Mouse (Mus musculus) adrenal gland, adult 18-20 months (tissue): ENCODE data around the gene Npy4r. TPM values are rescaled to one million over a fixed set of nuclear protein-coding genes. Genes with fewer than 3 reads are reported as not detected.

Experiments used
- DNase-seq, 2 experiments: peaks; one replicate each; pipeline ENCODE4 v3.0.0; 2021 to 2022; ENCODE audit warnings: low spot score in 2 of 2
- total RNA-seq, 2 experiments: library from RNA; stranded (reverse); gene quantifications; 1 replicate in 1 of 2; 2 replicates in 1 of 2; pipeline ENCODE4 v1.2.3; 2021

Npy4r gene
- total RNA-seq, 2 experiments from 2014 or later, result 0.10 TPM; not detected in 1

DNA sequence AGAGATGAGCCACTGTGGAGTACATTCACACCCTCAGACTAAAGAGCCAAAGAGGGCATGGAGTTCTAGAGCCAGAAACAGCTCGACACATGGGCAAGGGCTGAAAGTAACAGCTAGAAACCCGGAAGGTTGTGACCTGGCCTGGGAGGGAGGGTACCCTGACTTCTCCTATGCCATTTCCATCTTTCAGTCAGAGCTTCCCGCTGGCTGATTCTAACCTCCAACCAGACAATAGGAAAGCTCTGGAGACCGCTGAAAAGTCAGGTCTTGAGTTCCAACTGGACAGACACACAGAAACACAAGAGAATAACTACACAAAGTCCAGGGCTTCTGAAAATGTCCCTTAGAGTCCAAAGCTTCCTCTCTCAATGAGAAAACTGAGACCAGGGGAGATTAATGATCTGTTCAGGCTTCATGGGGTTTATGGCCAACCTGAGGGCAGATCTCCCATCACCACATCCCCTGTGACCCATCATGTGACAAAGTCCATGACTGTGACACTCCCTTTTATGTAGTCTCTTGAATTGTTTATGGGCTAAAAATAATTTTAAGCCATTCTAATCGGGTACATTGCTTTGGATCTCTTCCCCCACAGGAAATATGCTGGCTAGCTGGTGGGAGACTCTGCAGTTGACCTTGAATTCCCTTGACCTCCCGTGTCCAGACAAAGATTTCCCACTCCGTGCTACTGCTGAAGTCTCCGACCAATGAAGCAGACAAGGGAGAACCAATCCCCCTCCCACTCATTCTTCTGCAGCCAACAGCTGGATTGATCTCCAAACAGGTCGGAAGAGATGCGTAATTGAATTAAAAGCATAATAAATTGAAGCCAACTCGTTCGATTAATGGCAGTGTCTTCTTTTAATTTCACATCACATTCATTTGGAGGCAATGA is 32.0 kb downstream of the Npy4r start:
- DNase-seq, result no peak

DNA sequence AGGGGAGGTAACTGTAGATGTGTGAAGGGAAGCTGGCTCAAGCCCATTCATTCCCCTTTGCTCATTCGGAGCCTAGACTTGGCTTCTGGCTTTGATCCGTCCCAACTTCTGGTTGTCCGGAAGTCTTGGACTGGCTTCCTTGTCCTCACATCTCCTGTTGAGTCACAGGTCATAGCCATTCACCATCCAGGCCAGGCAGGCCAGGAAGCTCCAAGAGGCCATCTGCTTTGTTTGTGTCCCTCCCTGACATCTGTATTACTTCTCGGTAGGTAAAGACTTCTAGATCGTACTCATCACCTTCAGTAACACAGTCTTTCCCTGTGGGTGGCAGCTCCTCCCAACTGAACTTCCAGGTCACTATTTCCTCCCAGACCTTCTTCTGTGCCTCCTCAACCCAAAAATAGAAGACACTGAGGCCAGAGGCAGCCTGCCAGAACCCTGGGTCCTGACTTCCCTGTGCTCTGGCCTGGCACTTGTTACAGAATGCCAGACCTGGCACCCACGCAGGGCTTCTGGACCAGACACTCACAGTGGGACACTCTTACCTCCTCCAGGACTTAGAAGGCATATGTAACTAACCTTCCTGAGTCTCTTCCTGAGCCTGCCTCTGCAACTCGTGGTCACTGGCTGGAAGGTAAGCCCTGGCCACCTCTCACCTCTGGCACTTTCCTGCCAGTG is 33.1 kb downstream of the Npy4r start:
- no peak for DNase-seq

DNA sequence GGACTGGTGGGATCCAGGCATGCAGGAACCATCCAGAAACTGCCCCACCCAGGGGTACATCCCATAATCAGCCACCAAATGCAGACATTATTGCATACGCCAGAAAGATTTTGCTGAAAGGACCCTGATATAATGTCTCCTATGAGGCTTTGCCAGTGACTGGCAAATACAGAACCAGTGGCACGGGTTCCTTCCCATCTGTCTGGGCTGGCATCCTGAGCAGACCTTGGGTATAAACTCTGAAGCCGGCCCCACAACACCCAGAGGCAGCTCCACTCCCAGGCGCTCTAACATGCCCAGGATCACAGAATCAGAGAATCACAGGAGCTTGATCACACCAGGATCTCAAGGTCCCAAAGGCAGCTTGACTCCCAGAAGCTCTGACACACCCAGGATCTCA is 38.0 kb downstream of the Npy4r start:
- DNase-seq, result no peak

DNA sequence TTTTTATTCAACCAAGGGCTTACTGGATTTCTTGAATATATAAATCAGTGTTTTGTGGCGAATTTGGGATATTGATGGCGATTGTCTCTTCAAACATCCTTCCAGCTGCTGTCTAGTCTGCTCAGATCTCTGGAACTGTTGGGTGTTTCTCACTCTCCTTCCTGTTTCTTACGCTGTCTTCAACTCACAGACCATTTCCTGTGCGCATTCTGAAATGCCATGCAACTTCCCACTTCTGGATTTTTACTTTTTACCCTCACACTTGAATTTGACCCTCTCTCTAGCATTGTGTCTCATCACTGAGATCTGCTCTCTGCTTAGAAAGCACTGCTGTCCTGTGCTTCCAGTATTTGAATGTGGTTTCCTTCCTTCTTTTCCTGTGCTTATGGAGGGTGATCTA is 44.7 kb downstream of the Npy4r start:
- DNase-seq, result no peak

DNA sequence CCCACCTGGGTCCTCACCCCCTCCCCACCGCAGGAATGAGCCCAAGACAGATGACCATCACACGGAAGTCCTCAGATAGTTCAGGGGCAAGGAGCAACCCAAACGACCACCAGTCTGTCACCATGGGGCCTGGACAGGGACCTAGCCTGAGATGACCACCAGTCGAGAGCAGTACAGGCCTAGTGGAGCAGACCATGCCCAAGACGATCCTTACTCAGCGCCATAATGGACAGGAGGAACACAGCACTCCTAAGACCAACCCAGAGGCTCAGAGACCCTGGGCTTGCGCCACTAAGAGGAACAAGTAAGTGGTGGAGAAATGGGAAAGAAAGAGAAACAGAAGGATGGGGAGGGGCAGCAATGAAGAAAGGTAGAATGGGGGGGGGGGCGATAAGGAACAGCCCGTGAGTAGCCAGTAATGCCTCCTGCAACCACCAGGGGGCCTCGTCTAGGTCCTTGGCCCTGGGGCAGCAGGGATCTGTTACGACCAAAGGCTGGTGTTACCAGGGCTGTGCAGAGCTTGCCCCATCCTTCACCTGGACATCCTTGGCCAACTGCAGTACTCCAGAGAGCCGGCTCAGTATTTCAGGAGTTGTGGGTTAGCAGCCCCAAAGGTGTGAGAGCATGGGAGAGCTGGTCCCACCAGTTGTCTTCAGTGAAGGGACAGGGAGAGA is 45.8 kb downstream of the Npy4r start:
- DNase-seq, result peak; percentile 46 to 57

DNA sequence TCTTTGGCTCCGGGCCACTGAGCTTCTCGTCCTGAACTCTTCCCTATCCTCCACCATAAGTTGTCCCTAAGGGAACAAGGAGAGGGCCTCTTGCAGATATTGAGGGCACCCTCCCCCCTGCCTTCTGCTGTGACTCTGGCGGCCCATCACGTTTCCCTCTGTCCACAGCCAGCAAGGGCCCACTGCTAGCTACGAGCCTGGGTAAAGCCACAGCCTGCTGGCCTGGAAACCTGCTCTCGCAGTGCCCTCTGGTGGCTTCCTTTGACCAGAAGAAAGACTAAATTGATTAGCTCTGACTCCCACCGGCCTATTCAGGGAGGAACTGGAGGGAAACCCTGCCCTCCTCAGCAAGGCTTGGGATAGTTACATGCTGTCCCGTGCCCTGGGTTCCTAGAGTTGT is 47.4 kb downstream of the Npy4r start:
- DNase-seq, result peak; percentile 68 to 71

DNA sequence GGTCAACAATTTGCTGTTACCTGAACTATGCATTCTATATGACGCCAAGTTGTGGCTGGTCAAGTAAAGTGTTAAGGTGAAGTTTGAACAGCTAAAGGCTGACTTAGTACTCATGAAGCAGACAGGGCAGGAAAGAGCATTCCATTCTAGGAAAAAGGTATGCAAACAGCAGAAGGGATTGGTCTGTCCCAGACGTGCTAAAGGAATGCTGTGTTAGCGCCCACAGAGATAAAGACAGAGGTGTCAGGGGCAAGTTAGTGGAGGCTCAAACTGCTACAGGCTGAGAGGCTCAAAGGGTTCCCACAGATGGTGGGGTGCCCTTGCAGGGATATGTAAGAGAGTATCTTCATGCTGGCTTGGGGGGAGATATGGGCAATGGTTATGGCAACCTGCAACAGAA is 48.4 kb downstream of the Npy4r start:
- DNase-seq, result no peak

DNA sequence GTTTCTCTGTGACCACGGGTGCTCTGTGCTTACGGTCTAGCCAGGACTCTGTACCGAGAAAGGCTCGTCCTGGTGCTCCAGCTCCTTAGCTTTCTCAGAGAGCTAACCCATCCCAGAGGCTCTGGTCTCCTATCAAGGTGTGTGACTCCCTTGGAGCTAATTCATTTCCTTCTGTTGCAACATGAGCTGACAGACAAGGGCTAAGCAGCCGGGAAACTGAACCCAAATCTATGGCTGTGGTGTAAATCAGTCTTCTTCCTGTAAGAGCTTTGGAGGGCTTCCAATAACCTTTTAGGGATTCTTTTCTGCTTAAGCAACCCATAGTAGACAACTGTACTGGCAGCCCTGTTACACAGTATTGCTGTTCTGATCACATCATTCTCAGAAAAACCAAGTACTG is 49.7 kb downstream of the Npy4r start, which contains the start of gene A630023A22Rik:
Gene A630023A22Rik (minus strand): TSS at position 154 of the 400 bp plus-strand sequence.
- DNase-seq, result no peak

DNA sequence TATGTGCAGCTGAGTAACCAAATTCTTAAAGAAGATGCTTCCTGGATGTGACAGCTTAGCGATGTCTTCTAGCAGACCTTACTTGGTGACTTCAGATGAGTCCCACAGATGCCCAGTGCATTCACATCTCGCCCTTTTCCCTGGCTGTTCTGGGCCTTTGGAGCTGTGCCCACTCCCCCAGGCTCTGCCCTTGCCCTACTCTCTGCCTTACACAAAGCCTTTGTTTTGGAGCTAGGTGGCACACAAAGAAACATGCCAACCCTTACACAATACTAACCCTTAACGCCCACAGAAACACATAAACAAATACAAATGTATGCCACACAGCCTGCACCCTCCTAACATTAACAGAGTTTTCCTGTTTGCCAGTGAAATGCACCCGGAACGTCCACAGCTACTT is 56.1 kb downstream of the Npy4r start:
- no peak for DNase-seq

Other genes with a start within 250 kb of the Npy4r start
- gene Gdf10, start 228.9 kb downstream of the Npy4r start, total RNA-seq, result 10 to 100 TPM in 1 of 2 experiments, 1 to 10 TPM in 1; 7.2 to 10.6 TPM
- gene Gdf2, start 211.4 kb downstream of the Npy4r start, total RNA-seq, result under 1 TPM in 1 of 2 experiments, not detected in 1; 0.10 TPM
- not detected for gene Rbp3, start 198.5 kb downstream of the Npy4r start, total RNA-seq
- gene Zfp488, start 173.7 kb downstream of the Npy4r start, total RNA-seq, result not detected
- gene Gm30083, start 137.3 kb downstream of the Npy4r start, total RNA-seq, result not detected
- gene Gm5460, start 135.7 kb downstream of the Npy4r start, total RNA-seq, result under 1 TPM; 0.26 to 0.40 TPM
- not detected for gene Antxrl, start 99.8 kb downstream of the Npy4r start, total RNA-seq
- gene Anxa8, start 66.5 kb downstream of the Npy4r start, total RNA-seq, result 1 to 10 TPM; 2.3 to 2.7 TPM
- not detected for gene A630023A22Rik, start 49.7 kb downstream of the Npy4r start, total RNA-seq
- gene Gprin2, start 49.2 kb upstream of the Npy4r start, total RNA-seq, result 1 to 10 TPM in 1 of 2 experiments, under 1 TPM in 1; 0.83 to 1.3 TPM
- under 1 TPM; 0.16 to 0.27 TPM for gene Syt15, start 67.1 kb upstream of the Npy4r start, total RNA-seq
- gene Shld2, start 158.0 kb upstream of the Npy4r start, total RNA-seq, result 1 to 10 TPM; 9.2 to 9.5 TPM
- gene Glud1, start 158.2 kb upstream of the Npy4r start, total RNA-seq, result 100 to 1,000 TPM; 186 to 200 TPM
- not detected for gene Fam25c, start 202.9 kb upstream of the Npy4r start, total RNA-seq
- gene Sncg, start 222.3 kb upstream of the Npy4r start, total RNA-seq, result 100 to 1,000 TPM in 1 of 2 experiments, 10 to 100 TPM in 1; 16.6 to 229 TPM
- 10 to 100 TPM; 24.0 to 28.0 TPM for gene Mmrn2, start 223.0 kb upstream of the Npy4r start, total RNA-seq